ENCODE assay signal across 23 mouse cellular contexts in genomic region chr2:10901926-10902325, GRCm38 (mm10).
"Had no signal": no experiment of that assay in that cellular context is flagged by ENCODE, and none has a peak within 500 bp of the region (broad histone marks: within the 10 kb centered on the region; RNA-seq: fewer than 3 reads in every experiment).

No protein-coding gene starts in this region.

- H3K4me3 ChIP-seq: kidney, embryonic 15.5 days; limb, embryonic 10.5 days; limb, embryonic 13.5 days; liver, embryonic 12.5 days; liver, embryonic 15.5 days; lung, embryonic 15.5 days; megakaryocyte, embryonic 14.5 days; midbrain, embryonic 10.5 days; midbrain, embryonic 15.5 days; neural tube, embryonic 13.5 days; stomach, embryonic 15.5 days had no signal

- H3K9ac ChIP-seq: kidney, embryonic 15.5 days; limb, embryonic 13.5 days; liver, embryonic 12.5 days; liver, embryonic 15.5 days; lung, embryonic 15.5 days; midbrain, embryonic 15.5 days; neural tube, embryonic 13.5 days; stomach, embryonic 15.5 days had no signal

- H3K4me2 ChIP-seq: kidney, embryonic 15.5 days; limb, embryonic 13.5 days; liver, embryonic 12.5 days; liver, embryonic 15.5 days; lung, embryonic 15.5 days; midbrain, embryonic 15.5 days; neural tube, embryonic 13.5 days; stomach, embryonic 15.5 days had no signal

- H3K27me3 ChIP-seq: kidney, embryonic 15.5 days; limb, embryonic 13.5 days; liver, embryonic 12.5 days; liver, embryonic 15.5 days; lung, embryonic 15.5 days; megakaryocyte, embryonic 14.5 days; midbrain, embryonic 15.5 days; neural tube, embryonic 13.5 days; stomach, embryonic 15.5 days had no signal

- H3K27ac ChIP-seq: kidney, embryonic 15.5 days; limb, embryonic 10.5 days; limb, embryonic 13.5 days; liver, embryonic 12.5 days; liver, embryonic 15.5 days; lung, embryonic 15.5 days; midbrain, embryonic 10.5 days; midbrain, embryonic 15.5 days; neural tube, embryonic 13.5 days; stomach, embryonic 15.5 days had no signal

- H3K9me3 ChIP-seq: kidney, embryonic 15.5 days; limb, embryonic 10.5 days; limb, embryonic 13.5 days; liver, embryonic 12.5 days; liver, embryonic 15.5 days; lung, embryonic 15.5 days; megakaryocyte, embryonic 14.5 days; midbrain, embryonic 10.5 days; midbrain, embryonic 15.5 days; neural tube, embryonic 13.5 days; stomach, embryonic 15.5 days had no signal

- DNase-seq: kidney, adult 8-10 months; kidney, postnatal 10 days; kidney, postnatal 36 days; layer of hippocampus, postnatal 36 days; liver; lung, adult 18-20 months; lung, postnatal 10 days; lung, postnatal 36 days; retina, postnatal 1 day; right cerebral cortex, postnatal 25 days; spleen, adult 18-20 months; thymus, postnatal 25 days had no signal

- ATAC-seq: liver, embryonic 12.5 days; midbrain, embryonic 15.5 days had no signal

- H3K4me1 ChIP-seq: kidney, embryonic 15.5 days; limb, embryonic 10.5 days; limb, embryonic 13.5 days; liver, embryonic 12.5 days; liver, embryonic 15.5 days; lung, embryonic 15.5 days; megakaryocyte, embryonic 14.5 days; midbrain, embryonic 10.5 days; midbrain, embryonic 15.5 days; neural tube, embryonic 13.5 days; stomach, embryonic 15.5 days had no signal

- H3K36me3 ChIP-seq: kidney, embryonic 15.5 days; limb, embryonic 10.5 days; limb, embryonic 13.5 days; liver, embryonic 12.5 days; liver, embryonic 15.5 days; lung, embryonic 15.5 days; midbrain, embryonic 10.5 days; midbrain, embryonic 15.5 days; neural tube, embryonic 13.5 days; stomach, embryonic 15.5 days had no signal
